Mouse (Mus musculus) left cerebral cortex, postnatal 10 days (tissue): ENCODE results near the gene Stard3. TPM values are rescaled to one million over a fixed set of nuclear protein-coding genes. Genes with fewer than 3 reads are reported as not detected.

Source experiments
- DNase-seq, 2 experiments: peaks; one replicate each; pipeline ENCODE4 v3.0.0; 2021 to 2022; ENCODE audit warnings: low spot score in 2 of 2, mixed read lengths in 1 of 2; ENCODE audit errors: extremely low spot score in 1 of 2
- intact Hi-C: fragments of 180-260 bp; cut with DNase I; formaldehyde crosslinking; loops from one replicate; pipeline ENCODE4 v1.15.1; 2025
- total RNA-seq, 2 experiments: library from RNA; stranded (reverse); gene quantifications; 2 replicates each; pipeline ENCODE4 v1.2.3; 2021

The Stard3 gene
- total RNA-seq, 2 experiments from 2014 or later: 19.8 to 20.2 TPM

GRCm38 (mm10) chr11:98385638-98386585, 27.7 kb downstream of the Stard3 start, which contains the start of gene Pnmt:
Gene Pnmt (plus strand): TSS chr11:98386450.
- intact Hi-C loops: no loop called here
- no peak for DNase-seq

DNA sequence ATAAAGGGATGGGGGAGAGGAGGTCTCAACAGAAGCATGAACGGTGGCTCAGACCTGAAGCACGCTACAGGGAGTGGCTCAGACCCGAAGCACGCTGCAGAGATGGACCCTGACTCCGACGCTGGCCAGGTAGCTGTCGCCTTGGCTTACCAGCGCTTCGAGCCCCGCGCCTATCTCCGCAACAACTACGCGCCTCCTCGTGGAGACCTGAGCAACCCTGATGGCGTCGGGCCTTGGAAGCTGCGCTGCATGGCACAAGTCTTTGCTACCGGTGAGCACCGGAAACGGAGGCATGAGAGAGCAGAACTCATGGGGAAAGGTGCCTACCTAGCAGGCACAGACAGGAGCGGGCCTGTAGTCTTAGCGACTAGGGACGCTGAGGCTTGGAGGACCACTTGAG, 28.4 kb downstream of the Stard3 start:
- intact Hi-C loops: no loop called here
- DNase-seq: peak in 1 of 2 experiments; percentile 18

DNA sequence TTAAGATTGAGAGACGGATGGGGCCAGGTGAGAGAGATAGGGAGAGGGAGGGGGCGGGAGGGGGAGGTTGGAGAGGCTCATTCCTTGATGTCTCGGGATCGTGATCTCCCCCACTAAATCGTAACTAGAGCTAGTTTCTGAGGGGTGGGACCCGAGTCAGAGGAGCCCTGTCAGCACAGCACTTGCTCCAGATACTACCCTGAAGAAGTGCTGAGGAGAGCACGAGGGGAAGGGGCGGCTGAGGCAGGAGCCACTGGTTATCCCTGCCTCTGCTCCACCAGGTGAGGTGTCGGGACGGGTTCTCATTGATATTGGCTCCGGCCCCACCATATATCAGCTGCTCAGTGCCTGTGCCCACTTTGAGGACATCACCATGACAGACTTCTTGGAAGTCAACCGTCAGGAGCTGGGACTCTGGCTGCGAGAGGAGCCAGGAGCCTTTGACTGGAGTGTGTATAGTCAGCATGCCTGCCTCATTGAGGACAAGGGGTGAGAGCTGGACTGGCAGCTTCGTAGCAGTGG, 28.9 kb downstream of the Stard3 start:
- intact Hi-C loops: no loop called here
- DNase-seq: no peak

DNA sequence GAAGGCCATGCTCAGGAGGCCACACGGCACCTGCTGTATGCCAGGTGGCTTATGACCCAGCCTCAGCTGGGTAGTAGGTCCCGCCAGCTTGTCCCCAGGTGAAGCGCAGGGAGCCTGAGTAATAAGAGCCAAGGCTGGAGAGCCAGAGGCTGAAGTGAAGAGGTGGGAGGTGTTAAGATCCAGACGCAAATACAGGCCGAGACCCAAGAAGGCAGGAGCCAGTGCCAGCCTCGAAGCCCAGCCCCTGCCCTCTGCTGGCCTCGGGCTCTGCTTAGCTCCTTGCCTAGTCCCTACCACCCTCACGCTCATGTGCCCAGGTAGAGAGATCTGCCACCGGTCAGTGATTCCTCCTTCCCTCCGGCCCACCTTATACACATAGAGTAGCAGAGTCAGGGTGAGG, 30.1 kb downstream of the Stard3 start:
- intact Hi-C loops: loop anchor here (2.0 kb wide), 1 partner anchor 45 kb away; no protein-coding TSS in a partner anchor

GRCm38 (mm10) chr11:98389221-98389780, 31.1 kb downstream of the Stard3 start:
- intact Hi-C loops: loop anchor here (2.0 kb wide), 1 partner anchor 46 kb away; no protein-coding TSS in a partner anchor
- DNase-seq: peak; percentile 54 to 73

More for the DNA sequence above, 30.1 kb downstream of the Stard3 start:
- peak in 1 of 2 experiments; percentile 23 for DNase-seq

DNA sequence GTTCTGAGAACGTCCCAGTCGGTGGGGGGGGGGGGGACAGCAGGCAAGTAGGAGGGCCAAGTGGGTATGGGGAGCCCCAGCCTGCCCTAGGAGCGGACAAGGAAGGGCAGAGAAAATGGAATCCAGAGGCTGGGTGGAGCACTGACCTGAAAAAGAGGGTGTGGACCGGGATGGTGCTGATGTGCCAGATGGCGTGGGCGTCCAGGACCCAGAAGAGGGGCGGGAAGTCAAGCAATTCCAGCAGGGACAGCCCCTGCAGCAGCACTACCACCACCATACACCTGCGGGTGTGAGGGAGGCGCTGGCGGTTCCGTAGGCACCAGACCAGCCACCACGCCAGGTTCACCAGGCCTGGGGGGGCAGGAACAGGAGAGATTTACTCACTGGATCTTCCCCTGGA, 32.0 kb downstream of the Stard3 start:
- peak in 1 of 2 experiments; percentile 31 for DNase-seq
- intact Hi-C loops: no loop called here

DNA sequence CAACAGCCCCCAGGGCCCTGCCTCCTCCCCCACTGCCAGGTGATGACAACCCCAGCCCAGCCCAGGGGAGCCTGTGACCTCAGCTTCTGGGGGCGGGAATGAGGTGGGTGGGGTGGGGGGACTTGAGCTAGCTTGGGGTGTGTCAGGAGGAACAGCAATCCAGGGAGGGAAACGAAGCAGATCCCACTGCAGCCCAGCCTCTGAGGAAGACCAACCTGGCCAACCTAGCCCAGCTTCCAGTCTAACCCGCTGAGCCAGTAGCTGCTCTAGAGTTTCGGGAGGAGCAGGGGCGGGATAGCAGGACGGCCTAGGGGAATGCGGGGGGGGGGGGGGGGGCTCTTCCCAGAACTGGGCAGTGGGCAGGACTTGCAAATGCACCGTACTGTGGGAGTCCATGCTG, 33.9 kb downstream of the Stard3 start:
- intact Hi-C loops: no loop called here
- DNase-seq: peak in 1 of 2 experiments; percentile 19

- DNase-seq: peak in 1 of 2 experiments; percentile 14
- intact Hi-C loops: no loop called here
Measured at GRCm38 (mm10) chr11:98392645-98393044, 34.5 kb downstream of the Stard3 start.

DNA sequence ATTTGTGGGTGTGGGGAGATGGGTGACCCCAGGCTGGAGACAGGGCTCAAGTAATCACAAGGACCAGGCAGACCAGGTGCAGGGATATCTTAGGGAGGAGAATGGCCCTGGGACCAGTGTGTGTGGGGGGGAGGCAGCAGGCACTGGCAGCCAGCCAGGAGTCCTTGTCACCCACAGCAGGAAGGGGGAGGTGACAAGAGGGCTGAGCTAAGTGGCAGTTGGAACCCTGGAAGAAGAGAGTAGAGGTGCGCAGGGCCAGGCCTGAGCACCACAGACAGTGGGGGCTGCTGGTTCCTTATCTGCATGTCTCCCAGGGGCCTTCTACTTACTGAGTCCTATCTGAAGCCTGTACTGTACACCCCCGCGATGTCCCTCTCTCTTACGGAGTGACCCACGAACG, 35.1 kb downstream of the Stard3 start:
- intact Hi-C loops: no loop called here
- no peak for DNase-seq

DNA sequence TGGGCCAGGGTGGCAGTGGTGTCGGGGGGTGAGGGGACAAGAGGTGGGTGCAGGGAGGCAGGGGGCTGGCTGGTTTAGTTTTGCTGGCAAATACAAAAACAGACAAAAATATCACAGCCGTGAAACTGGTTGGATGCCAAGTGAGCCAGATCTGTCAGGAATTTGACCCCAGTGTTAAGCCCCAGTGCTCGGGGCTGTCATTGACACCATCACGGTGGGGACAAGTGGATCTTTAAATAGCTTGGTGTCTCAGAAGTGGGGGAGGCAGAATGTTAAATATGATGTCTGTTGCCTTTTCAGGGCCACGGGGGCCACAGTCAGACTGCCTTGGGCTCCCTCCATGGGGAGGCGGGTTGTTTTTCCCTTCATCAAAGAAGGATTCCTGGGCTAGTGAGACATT, 36.1 kb downstream of the Stard3 start:
- intact Hi-C loops: no loop called here
- no peak for DNase-seq

- intact Hi-C loops: no loop called here
- DNase-seq: no peak
Measured at GRCm38 (mm10) chr11:98395041-98395440, 36.9 kb downstream of the Stard3 start.

DNA sequence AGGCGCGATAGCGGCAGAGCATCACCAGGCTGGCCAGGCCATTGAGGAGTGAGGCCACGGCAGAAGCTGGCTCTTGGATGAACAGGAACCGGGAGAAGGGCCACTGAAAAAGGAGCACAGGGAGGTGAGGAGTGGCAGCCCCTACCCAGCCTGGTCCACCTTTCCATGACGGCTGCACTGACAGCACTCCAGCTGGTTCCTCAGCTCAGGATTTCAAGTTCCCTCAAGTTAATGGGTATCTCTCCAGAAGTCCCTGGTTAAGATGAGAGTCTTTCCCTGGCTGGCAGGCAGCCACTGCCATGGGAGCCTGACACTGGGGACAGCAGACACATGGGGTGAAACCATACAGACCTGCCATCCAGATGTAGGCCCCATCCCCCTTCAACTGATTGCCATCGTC, 39.8 kb downstream of the Stard3 start:
- intact Hi-C loops: no loop called here
- peak in 1 of 2 experiments; percentile 15 for DNase-seq

DNA sequence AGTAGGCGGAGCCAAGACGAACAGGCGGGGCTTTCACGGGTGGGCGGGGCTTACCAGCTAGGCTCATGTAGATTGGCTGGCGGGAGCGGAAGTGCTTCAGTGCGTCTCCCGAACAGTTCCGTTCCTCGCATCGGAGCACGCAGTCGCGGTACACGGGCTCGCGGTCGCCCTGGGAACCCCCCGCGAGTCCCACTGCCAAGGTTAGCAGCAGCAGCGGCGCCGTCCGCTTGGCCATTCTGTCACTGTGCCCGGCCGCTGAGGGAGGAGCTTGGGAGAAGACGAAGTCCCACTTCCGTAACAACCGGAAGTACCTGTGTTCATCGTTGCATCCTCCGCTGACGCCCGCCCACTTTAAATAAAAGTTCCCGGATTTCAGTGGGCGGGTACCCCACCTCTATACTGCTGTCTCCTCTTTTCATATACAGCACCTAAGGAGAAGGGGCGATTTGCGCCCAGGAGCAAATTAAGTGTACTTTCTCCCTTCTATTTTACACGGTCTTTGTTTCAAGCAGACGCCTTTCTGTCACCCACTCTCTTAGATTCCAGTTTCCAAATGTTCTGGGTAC, 42.1 kb downstream of the Stard3 start, which contains the start of gene Pgap3:
Gene Pgap3 (minus strand): TSS at position 330 of the 566 bp plus-strand sequence.
- intact Hi-C loops: no loop called here
- DNase-seq: peak; percentile 85 to 92

DNA sequence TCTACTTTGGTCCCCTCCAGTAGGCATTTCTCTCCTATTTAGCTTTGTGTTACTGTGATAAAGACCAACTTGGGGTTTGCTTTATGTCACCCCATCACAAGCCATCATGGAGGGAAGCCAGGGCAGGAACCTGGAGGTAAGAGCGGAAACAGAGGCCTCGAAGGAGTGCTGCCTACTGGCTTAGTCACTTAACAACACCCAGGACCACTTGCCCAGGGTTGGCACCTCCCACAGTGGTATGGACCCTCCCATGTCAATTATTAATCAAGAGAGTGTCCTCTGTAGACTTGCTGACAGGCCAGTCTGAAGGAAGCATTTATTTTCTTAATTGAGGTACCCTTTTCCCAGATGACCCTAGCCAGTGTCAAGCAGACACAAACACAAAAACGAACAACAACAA, 42.6 kb downstream of the Stard3 start:
- no peak for DNase-seq
- intact Hi-C loops: no loop called here

GRCm38 (mm10) chr11:98406621-98407020, 48.5 kb downstream of the Stard3 start:
- no peak for DNase-seq
- intact Hi-C loops: no loop called here

DNA sequence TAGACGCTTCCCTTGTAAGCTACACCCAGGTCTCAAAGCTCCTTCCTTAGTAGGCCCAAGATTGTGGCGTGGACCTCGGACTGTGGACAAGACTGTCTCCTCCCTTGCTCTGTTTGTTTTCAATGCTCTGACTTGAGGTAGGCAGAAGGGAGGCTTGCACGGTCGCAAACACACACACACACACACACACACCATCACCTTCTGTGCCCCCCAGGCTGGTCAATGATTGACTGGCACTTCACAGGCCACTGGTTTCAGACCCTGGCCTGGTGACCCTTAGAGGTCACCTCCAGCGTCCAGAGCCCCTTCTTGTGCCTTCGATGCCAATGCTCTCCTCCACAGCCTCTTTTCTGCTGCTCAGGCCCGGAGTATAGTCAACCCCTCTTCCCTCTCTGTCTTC, 50.7 kb downstream of the Stard3 start:
- DNase-seq: no peak
- intact Hi-C loops: no loop called here

- peak in 1 of 2 experiments; percentile 49 for DNase-seq
- intact Hi-C loops: no loop called here
Measured at GRCm38 (mm10) chr11:98409341-98409822, 51.2 kb downstream of the Stard3 start.

- DNase-seq: peak in 1 of 2 experiments; percentile 76
- intact Hi-C loops: no loop called here
Measured at GRCm38 (mm10) chr11:98412273-98412796, 54.2 kb downstream of the Stard3 start, which contains the start of gene Erbb2. Gene Erbb2 (plus strand): TSS chr11:98412470.

- no peak for DNase-seq
- intact Hi-C loops: no loop called here
Measured at GRCm38 (mm10) chr11:98412797-98413301, 54.7 kb downstream of the Stard3 start.
